Mouse (Mus musculus): ENCODE results near the gene Ctsa.
"Not testable (repeated sequence)": the region's sequence is repeated elsewhere in the genome, so short reads cannot be mapped to it uniquely, and the experiment has no call there.

Ctsa gene

DNA sequence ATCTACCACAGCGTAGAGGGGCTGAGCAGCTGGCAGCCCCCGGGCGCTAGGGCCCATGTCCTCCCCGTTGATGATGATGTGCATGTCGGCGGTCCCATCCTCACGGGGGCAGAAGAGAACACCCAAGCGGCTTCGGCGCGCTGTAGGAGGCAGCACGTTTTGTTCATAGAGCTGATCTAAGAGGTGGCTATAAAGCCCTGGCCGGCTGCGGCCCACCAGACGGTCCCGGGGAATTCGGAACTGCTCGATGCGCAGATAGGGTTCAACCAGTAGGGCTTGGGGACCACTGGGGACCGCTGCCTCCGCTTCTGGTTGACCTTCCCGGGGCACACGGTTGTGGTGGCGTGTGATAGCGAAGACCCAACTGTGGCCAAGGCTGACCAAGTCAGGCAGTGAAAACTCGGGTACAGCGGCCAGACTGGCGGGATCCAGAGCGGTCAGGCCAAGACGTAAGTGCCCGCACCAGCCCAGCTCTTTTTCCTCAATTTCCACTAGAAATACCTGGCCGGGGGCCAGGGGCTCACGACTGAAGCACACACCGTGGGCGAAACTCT, at the start of gene Ctsa:
TSS of gene Ctsa (plus strand) at position 126 of the 554 bp plus-strand sequence.
- peak; percentile 68 to 80 for DNase-seq (ENCODE audit: low spot score in 2 of 2)

- no peak for DNase-seq (ENCODE audit: low spot score in 2 of 2)
Measured at GRCm38 (mm10) chr2:164783926-164784581, 48.6 kb upstream of the Ctsa start.

- no peak for DNase-seq (ENCODE audit: low spot score in 2 of 2)
Measured at GRCm38 (mm10) chr2:164784869-164785420, 47.7 kb upstream of the Ctsa start.

DNA sequence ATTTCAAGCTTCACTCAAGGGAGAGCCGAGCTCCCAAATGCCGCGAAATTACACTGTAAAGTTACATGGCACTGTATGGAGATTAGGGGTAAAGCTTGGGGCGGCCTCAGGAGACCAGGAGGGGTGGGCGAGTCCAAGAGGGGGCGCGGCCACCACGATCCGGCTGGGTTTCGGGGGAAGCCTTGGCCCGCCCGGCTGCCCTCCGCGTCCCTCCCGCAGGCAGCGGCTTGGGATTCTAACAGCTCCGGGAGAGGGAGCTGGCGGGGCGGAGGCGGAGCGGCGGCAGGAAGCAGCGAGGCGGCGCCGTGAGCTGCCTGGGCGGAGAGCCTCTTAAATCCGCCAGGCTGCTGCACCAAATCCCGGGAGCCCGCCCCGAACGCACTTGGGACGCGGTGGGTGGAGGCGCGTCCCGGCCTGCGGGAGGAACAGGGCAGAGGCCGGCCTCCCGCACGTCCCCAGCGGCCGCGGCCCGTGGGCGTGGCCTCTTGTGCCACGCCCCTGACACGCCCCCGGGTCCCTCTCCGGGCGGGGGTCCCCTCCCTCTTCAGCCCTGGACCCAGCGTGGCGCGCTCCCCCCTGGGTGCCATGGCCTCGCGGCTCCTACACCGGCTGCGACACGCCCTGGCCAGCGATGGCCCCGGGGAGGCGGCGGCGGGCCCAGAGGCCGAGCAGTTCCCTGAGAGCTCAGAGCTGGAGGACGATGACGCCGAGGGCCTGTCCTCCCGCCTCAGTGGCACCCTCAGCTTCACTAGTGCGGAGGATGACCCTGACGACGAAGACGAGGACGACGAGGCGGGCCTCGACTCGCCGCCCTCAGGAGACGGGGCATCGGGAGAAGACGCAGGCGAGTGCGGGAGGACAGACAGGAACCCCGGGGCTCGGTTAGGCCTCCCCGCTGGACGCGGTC, 46.9 kb upstream of the Ctsa start, which contains the start of gene Snx21:
TSS of gene Snx21 (plus strand) at position 343 of the 907 bp plus-strand sequence.
- peak; percentile 38 to 51 for DNase-seq (ENCODE audit: low spot score in 2 of 2)

- no peak for DNase-seq (ENCODE audit: low spot score in 2 of 2)
Measured at GRCm38 (mm10) chr2:164786388-164786885, 46.2 kb upstream of the Ctsa start.

- no peak for DNase-seq (ENCODE audit: low spot score in 2 of 2)
Measured at GRCm38 (mm10) chr2:164787032-164787431, 45.6 kb upstream of the Ctsa start.

DNA sequence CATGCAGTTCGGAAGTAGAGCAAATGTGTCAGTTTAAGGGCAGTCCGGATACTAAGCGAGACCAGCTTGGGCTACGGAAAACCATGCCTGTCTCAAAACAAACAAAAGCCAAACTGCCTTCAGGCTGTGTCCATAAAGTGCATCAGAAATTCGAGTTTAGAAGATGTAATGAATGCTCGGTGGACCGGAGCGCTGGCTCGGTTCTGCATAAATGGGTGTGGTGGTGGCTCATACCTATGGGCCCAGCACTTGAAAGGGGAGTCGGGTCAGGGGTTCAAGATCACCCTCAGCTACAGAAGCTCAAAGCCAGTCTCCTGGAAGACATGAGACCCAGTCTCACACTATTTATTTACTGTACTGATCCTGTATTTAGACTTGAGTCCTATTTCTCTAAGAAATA, 44.9 kb upstream of the Ctsa start:
- DNase-seq (ENCODE audit: low spot score in 2 of 2) = no peak

- DNase-seq (ENCODE audit: low spot score in 2 of 2) = no peak
Measured at GRCm38 (mm10) chr2:164788411-164788810, 44.3 kb upstream of the Ctsa start.

GRCm38 (mm10) chr2:164790451-164790850, 42.2 kb upstream of the Ctsa start:
- no peak for DNase-seq (ENCODE audit: low spot score in 2 of 2)

DNA sequence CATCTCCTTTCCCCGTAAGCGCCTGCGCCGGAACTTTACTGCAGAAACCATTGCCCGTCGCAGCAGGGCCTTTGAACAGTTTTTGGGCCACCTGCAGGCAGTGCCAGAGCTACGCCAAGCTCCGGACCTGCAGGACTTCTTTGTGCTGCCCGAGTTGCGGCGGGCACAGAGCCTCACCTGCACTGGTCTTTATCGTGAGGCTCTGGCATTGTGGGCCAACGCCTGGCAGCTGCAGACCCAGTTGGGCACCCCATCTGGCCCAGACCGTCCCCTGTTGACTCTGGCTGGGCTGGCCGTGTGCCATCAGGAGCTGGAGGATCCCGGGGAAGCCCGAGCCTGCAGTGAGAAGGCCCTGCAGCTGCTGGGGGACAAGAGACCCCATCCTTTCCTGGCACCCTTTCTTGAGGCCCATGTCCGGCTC, 40.8 kb upstream of the Ctsa start:
- DNase-seq (ENCODE audit: low spot score in 2 of 2) = no peak

- DNase-seq (ENCODE audit: low spot score in 2 of 2) = no peak
Measured at GRCm38 (mm10) chr2:164792400-164793190, 40.1 kb upstream of the Ctsa start.

- DNase-seq (ENCODE audit: low spot score in 2 of 2) = peak; percentile 38 to 60
Measured at GRCm38 (mm10) chr2:164793236-164793635, 39.4 kb upstream of the Ctsa start.

- DNase-seq (ENCODE audit: low spot score in 2 of 2) = no peak
Measured at GRCm38 (mm10) chr2:164793772-164794171, 38.9 kb upstream of the Ctsa start.

GRCm38 (mm10) chr2:164794293-164794692, 38.4 kb upstream of the Ctsa start:
- DNase-seq (ENCODE audit: low spot score in 2 of 2) = peak; percentile 70 to 75

GRCm38 (mm10) chr2:164795868-164796267, 36.8 kb upstream of the Ctsa start:
- DNase-seq (ENCODE audit: low spot score in 2 of 2) = no peak

GRCm38 (mm10) chr2:164798554-164798953, 34.1 kb upstream of the Ctsa start:
- not testable (repeated sequence) for DNase-seq (ENCODE audit: low spot score in 2 of 2)

GRCm38 (mm10) chr2:164800252-164801004, 32.2 kb upstream of the Ctsa start:
- no peak for DNase-seq (ENCODE audit: low spot score in 2 of 2)

GRCm38 (mm10) chr2:164803201-164803920, 29.3 kb upstream of the Ctsa start:
- no peak for DNase-seq (ENCODE audit: low spot score in 2 of 2)

GRCm38 (mm10) chr2:164803921-164804313, 28.8 kb upstream of the Ctsa start:
- DNase-seq (ENCODE audit: low spot score in 2 of 2) = no peak
